Mouse (Mus musculus) heart, postnatal 0 days (tissue): ENCODE data around the gene Map3k7cl.

ENCODE experiments used
- CTCF ChIP-seq: IDR thresholded peaks from 2 replicates; pipeline ENCODE4 v1.5.1; 2016; ENCODE audit warnings: antibody characterized with exemption, control low read depth, low read depth
- EP300 ChIP-seq: IDR thresholded peaks from 2 replicates; pipeline ENCODE4 v1.6.1; 2016; ENCODE audit warnings: antibody characterized with exemption, low read depth

GRCm38 (mm10) chr16:87642234-87642633, 89.1 kb downstream of the Map3k7cl start:
- TF ChIP-seq CTCF (no peak), EP300 (no peak)
